Mouse (Mus musculus): ENCODE data around the gene E2f6. TPM values are rescaled to one million over a fixed set of nuclear protein-coding genes. Genes with fewer than 3 reads are reported as not detected.

Gene E2f6
- total RNA-seq (2022): 10 to 100 TPM; 86.4 to 90.4 (median 88.2) TPM

GRCm38 (mm10) chr12:16810525-16811431, at the start of gene E2f6:
Gene E2f6, plus strand, starts transcription at chr12:16810963.
- peak; percentile 81 for DNase-seq (ENCODE audit: low spot score)

- no peak for DNase-seq (ENCODE audit: low spot score)
Observed at GRCm38 (mm10) chr12:16761461-16761860, 49.3 kb upstream of the E2f6 start.

- no peak for DNase-seq (ENCODE audit: low spot score)
Observed at GRCm38 (mm10) chr12:16763649-16764422, 46.9 kb upstream of the E2f6 start.

- no peak for DNase-seq (ENCODE audit: low spot score)
Observed at GRCm38 (mm10) chr12:16764776-16765445, 45.9 kb upstream of the E2f6 start.

GRCm38 (mm10) chr12:16768251-16768650, 42.5 kb upstream of the E2f6 start:
- no peak for DNase-seq (ENCODE audit: low spot score)

- DNase-seq (ENCODE audit: low spot score): no peak
Observed at GRCm38 (mm10) chr12:16768711-16769110, 42.1 kb upstream of the E2f6 start.

- DNase-seq (ENCODE audit: low spot score): no peak
Observed at GRCm38 (mm10) chr12:16769601-16770165, 41.1 kb upstream of the E2f6 start.

- DNase-seq (ENCODE audit: low spot score): no peak
Observed at GRCm38 (mm10) chr12:16774605-16775004, 36.2 kb upstream of the E2f6 start.

- no peak for DNase-seq (ENCODE audit: low spot score)
Observed at GRCm38 (mm10) chr12:16775351-16775750, 35.4 kb upstream of the E2f6 start.

GRCm38 (mm10) chr12:16778523-16778922, 32.2 kb upstream of the E2f6 start:
- no peak for DNase-seq (ENCODE audit: low spot score)

GRCm38 (mm10) chr12:16779165-16779564, 31.6 kb upstream of the E2f6 start:
- DNase-seq (ENCODE audit: low spot score): no peak

GRCm38 (mm10) chr12:16780320-16780719, 30.4 kb upstream of the E2f6 start:
- no peak for DNase-seq (ENCODE audit: low spot score)

- no peak for DNase-seq (ENCODE audit: low spot score)
Observed at GRCm38 (mm10) chr12:16781034-16781746, 29.6 kb upstream of the E2f6 start.

- no peak for DNase-seq (ENCODE audit: low spot score)
Observed at GRCm38 (mm10) chr12:16788600-16788999, 22.2 kb upstream of the E2f6 start.

GRCm38 (mm10) chr12:16789199-16789598, 21.6 kb upstream of the E2f6 start:
- DNase-seq (ENCODE audit: low spot score): no peak

- DNase-seq (ENCODE audit: low spot score): no peak
Observed at GRCm38 (mm10) chr12:16789756-16790155, 21.0 kb upstream of the E2f6 start.

GRCm38 (mm10) chr12:16790456-16790855, 20.3 kb upstream of the E2f6 start:
- DNase-seq (ENCODE audit: low spot score): no peak

GRCm38 (mm10) chr12:16793371-16793770, 17.4 kb upstream of the E2f6 start:
- no peak for DNase-seq (ENCODE audit: low spot score)

GRCm38 (mm10) chr12:16795781-16796180, 15.0 kb upstream of the E2f6 start:
- no peak for DNase-seq (ENCODE audit: low spot score)

GRCm38 (mm10) chr12:16798894-16799293, 11.9 kb upstream of the E2f6 start:
- DNase-seq (ENCODE audit: low spot score): no peak

- DNase-seq (ENCODE audit: low spot score): no peak
Observed at GRCm38 (mm10) chr12:16799928-16800258, 10.9 kb upstream of the E2f6 start.
